Mouse (Mus musculus) CD4-positive, CD25-positive, alpha-beta regulatory T cell, adult 4 months (primary cell): ENCODE results near the gene Gpn1. TPM values are rescaled to one million over a fixed set of nuclear protein-coding genes. Genes with fewer than 3 reads are reported as not detected.

Experiments used
- ATAC-seq: one replicate; pipeline ENCODE4 v1.8.0; 2017
- polyA plus RNA-seq, 2 experiments: library from polyadenylated mRNA; unstranded; fragments of 100-300 nt; shearing (Covaris generic); gene quantifications; one replicate each; pipeline ENCODE4 v1.2.1; 2017

The Gpn1 gene
- polyA plus RNA-seq, 2 experiments from 2014 or later, result 48.2 to 60.4 TPM

DNA sequence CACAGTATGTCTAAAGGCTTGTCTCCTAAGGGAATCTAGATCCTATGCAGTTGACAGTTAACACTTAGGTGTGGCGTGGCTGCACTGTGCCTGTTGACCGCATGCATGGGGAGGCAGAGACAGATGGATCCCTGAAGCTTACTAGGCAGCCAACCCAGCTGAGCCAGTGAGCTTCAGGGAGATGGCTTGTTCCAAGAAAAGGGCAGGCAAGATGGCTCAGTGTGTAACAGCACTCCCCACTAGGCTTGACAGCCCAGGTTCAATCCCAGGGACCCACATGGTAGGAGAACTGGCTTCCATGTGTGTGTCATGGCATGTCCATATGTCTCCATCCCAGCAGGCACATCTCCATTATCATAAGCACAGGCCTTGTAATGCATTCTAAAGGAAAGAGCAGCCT, 65.8 kb downstream of the Gpn1 start:
- no peak for ATAC-seq

DNA sequence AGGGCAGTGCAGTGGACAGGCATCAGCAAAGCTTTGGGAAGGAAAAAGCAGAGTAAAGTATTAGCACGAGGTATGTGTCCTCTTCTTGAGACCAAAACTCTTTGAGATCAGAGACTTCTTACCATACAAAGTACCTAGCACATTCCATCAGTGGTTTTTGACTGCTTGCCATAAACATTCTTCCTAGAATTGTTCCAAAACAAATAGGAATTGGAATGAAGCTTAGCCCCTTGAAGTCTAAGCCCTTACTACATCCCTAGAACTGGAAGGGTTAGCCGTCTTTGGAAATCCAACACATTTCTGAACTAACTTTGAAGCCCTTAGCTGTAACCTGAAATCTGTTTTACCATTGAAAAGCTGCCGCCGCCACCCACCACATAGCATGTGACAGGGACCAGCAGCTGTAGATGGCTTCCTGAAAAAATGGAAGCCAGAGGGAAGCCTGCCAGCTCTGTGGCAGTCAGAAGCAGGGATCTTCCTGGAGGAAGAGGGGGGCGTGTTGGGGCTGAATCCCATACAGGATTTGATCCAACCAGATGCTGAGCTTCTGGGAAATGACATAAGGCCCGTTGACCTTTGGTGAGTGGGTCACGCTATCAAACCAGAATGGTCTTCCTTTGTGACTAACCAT, 67.6 kb downstream of the Gpn1 start:
- no peak for ATAC-seq

Other genes with a start within 250 kb of the Gpn1 start
- 10 to 100 TPM; 28.0 to 30.7 TPM for gene Krtcap3, start 243.1 kb upstream of the Gpn1 start, polyA plus RNA-seq
- gene Ift172, start 203.6 kb upstream of the Gpn1 start, polyA plus RNA-seq, result 1 to 10 TPM; 4.8 to 10.0 TPM
- not detected for gene Fndc4, start 198.7 kb upstream of the Gpn1 start, polyA plus RNA-seq
- gene Gckr, start 197.3 kb upstream of the Gpn1 start, polyA plus RNA-seq, result not detected
- 10 to 100 TPM; 37.1 to 50.1 TPM for gene Zfp512, start 42.3 kb upstream of the Gpn1 start, polyA plus RNA-seq
- gene 4930548H24Rik, start 9.0 kb upstream of the Gpn1 start, polyA plus RNA-seq, result under 1 TPM in 1 of 2 experiments, not detected in 1; 0.71 TPM
- gene Slc4a1ap, start 32.3 kb downstream of the Gpn1 start, polyA plus RNA-seq, result 10 to 100 TPM; 21.8 to 31.2 TPM
- gene Supt7l, start 33.1 kb downstream of the Gpn1 start, polyA plus RNA-seq, result 10 to 100 TPM; 16.4 to 24.3 TPM
- gene Mrpl33, start 102.2 kb downstream of the Gpn1 start, polyA plus RNA-seq, result 100 to 1,000 TPM; 231 to 312 TPM
- gene Rbks, start 202.9 kb downstream of the Gpn1 start, polyA plus RNA-seq, result 10 to 100 TPM; 18.7 to 19.4 TPM
- 100 to 1,000 TPM; 104 to 119 TPM for gene Babam2, start 202.9 kb downstream of the Gpn1 start, polyA plus RNA-seq